In the genomic region with DNA sequence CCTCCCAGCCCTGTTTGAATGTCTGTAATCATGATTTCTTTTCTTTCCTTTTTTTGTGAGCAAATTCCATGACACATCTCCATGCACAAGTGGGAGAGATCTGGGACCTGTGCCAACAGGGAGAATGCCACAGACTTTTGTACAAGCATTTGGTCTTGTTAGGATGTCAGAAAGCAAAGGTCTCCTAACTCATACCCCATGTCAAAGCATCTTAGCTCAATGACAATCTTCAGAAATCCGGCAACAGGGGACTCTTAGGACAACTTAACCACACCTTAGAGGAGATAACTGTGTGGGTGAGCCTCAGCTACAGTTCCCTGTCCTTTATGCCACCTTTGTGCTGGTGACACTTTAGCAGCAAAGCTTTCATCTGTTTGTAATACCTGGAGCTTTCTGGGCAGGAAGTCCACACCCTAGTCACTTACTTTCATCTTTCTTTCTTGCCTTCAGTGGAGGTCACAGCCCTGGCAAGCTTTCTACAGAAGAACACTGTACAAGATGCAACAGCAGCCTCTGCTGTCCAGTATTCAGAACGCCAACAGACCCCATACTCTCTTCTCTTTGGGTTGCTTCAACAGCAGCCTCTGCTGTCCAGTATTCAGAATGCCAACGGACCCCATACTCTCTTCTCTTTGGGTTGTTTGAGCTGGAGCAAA, we compare ENCODE assay signal across 11 mouse cellular contexts.
DNase-seq lines count a peak whose midpoint lies in the region; ATAC-seq and TF ChIP-seq lines count a peak whose summit lies in the region.
"Had no signal": no experiment of that assay in that cellular context is flagged by ENCODE, and none has a peak within 500 bp of the region (broad histone marks: within the 10 kb centered on the region; RNA-seq: fewer than 3 reads in every experiment).

No protein-coding gene starts in this region.

- 72% methylated on average over 3 of the region's 3 CpGs for WGBS in heart, adult 2 months
- WGBS in neural tube, embryonic 13.5 days = 80% methylated on average over 3 of the region's 3 CpGs
- WGBS in kidney, embryonic 16.5 days = 73% methylated on average over 3 of the region's 3 CpGs

- peak; percentile 33 for TF ChIP-seq CTCF in heart, adult 2 months (IDR thresholded peaks at IDR 0.05)
- TF ChIP-seq CTCF in embryonic fibroblast, embryonic 13.5 days (IDR thresholded peaks at IDR 0.05; ENCODE audit: borderline replicate concordance, insufficient read depth, low read length) = no peak

- no peak for DNase-seq in heart, adult 2 months
- DNase-seq in heart, adult 11 months = no peak
- DNase-seq in neural tube, embryonic 10.5 days (ENCODE audit: extremely low spot score, low spot score) = no peak
- DNase-seq in right cerebral cortex, postnatal 14 days = peak; percentile 38
- DNase-seq in urinary bladder, postnatal 10 days (ENCODE audit: low spot score) = no peak

- no peak for TF ChIP-seq POLR2A in heart, adult 2 months (IDR thresholded peaks at IDR 0.05; ENCODE audit: insufficient read depth, low read depth, low read length)
- TF ChIP-seq POLR2A in embryonic fibroblast, embryonic 13.5 days (IDR thresholded peaks at IDR 0.05; ENCODE audit: low read depth, low read length) = no peak

- H3K27ac ChIP-seq in heart, adult 2 months = no peak overlapping the region
- H3K27ac ChIP-seq in neural tube, embryonic 13.5 days (replicated peaks) = no peak overlapping the region
- peak overlapping the region; percentile 23; the same call in 1 of the 2 replicates for H3K27ac ChIP-seq in embryonic fibroblast, embryonic 13.5 days (ENCODE audit: insufficient read depth, low read length)
- H3K27ac ChIP-seq in kidney, embryonic 16.5 days (ENCODE audit: low read length) = no peak overlapping the region
- H3K27ac ChIP-seq: heart, embryonic 13.5 days; limb, embryonic 12.5 days had no signal

- H3K4me3 ChIP-seq in heart, adult 2 months = no peak overlapping the region
- H3K4me3 ChIP-seq in neural tube, embryonic 13.5 days = no peak overlapping the region
- no peak overlapping the region for H3K4me3 ChIP-seq in embryonic fibroblast, embryonic 13.5 days (ENCODE audit: insufficient read depth, low read length)
- no peak overlapping the region for H3K4me3 ChIP-seq in kidney, embryonic 16.5 days (ENCODE audit: low read length)
- H3K4me3 ChIP-seq: heart, embryonic 13.5 days; limb, embryonic 12.5 days; myocyte had no signal

- H3K36me3 ChIP-seq in heart, adult 2 months (ENCODE audit: control insufficient read depth, insufficient read depth, low read length) = no peaks in the 10 kb centered on the region
- no peaks in the 10 kb centered on the region for H3K36me3 ChIP-seq in neural tube, embryonic 13.5 days
- no peaks in the 10 kb centered on the region for H3K36me3 ChIP-seq in kidney, embryonic 16.5 days (ENCODE audit: insufficient read depth, low read length)
- H3K36me3 ChIP-seq: heart, embryonic 13.5 days; limb, embryonic 12.5 days had no signal

- H3K4me2 ChIP-seq in neural tube, embryonic 13.5 days = no peak overlapping the region
- H3K4me2 ChIP-seq in kidney, embryonic 16.5 days (replicated peaks; ENCODE audit: low read depth, low read length) = no peak overlapping the region
- H3K4me2 ChIP-seq: heart, embryonic 13.5 days; limb, embryonic 12.5 days had no signal

- no peaks in the 10 kb centered on the region for H3K27me3 ChIP-seq in heart, adult 2 months (ENCODE audit: control insufficient read depth, insufficient read depth, low read length)
- no peaks in the 10 kb centered on the region for H3K27me3 ChIP-seq in neural tube, embryonic 13.5 days
- no peaks in the 10 kb centered on the region for H3K27me3 ChIP-seq in kidney, embryonic 16.5 days (ENCODE audit: insufficient read depth, low read length)
- H3K27me3 ChIP-seq: heart, embryonic 13.5 days; limb, embryonic 12.5 days had no signal

- intact Hi-C loops in heart, adult 2 months (cut with DNase I) = loop anchor here (5.0 kb wide), 1 partner anchor 38 kb away; no protein-coding TSS in a partner anchor

- no peaks in the 10 kb centered on the region for H3K79me2 ChIP-seq in heart, adult 2 months (replicated peaks; ENCODE audit: control insufficient read depth, insufficient read depth, low read length)

- no peak overlapping the region for H3K9ac ChIP-seq in heart, adult 2 months (ENCODE audit: low read depth, low read length)
- H3K9ac ChIP-seq in neural tube, embryonic 13.5 days = no peak overlapping the region
- H3K9ac ChIP-seq in kidney, embryonic 16.5 days (replicated peaks; ENCODE audit: low read length) = no peak overlapping the region
- H3K9ac ChIP-seq: heart, embryonic 13.5 days; limb, embryonic 12.5 days had no signal

- ATAC-seq in neural tube, embryonic 13.5 days (ENCODE audit: low read depth) = 0 out of 2 replicates have a peak, but pooled peaks have one; percentile 40
- ATAC-seq in kidney, embryonic 16.5 days (ENCODE audit: low FRiP score, low TSS enrichment) = no peak

- H3K9me3 ChIP-seq in neural tube, embryonic 13.5 days = no peaks in the 10 kb centered on the region
- no peaks in the 10 kb centered on the region for H3K9me3 ChIP-seq in kidney, embryonic 16.5 days (ENCODE audit: low read length)
- H3K9me3 ChIP-seq: heart, embryonic 13.5 days; limb, embryonic 12.5 days had no signal

- no peak for TF ChIP-seq EP300 in heart, adult 2 months (IDR thresholded peaks at IDR 0.05; ENCODE audit: insufficient read depth, low read depth, low read length)

- no peaks in the 10 kb centered on the region for H3K4me1 ChIP-seq in heart, adult 2 months (ENCODE audit: control insufficient read depth, insufficient read depth, low read length)
- peaks cover 10% of the 10 kb centered on the region; the same call in 1 of the 2 replicates for H3K4me1 ChIP-seq in neural tube, embryonic 13.5 days (replicated peaks)
- H3K4me1 ChIP-seq in embryonic fibroblast, embryonic 13.5 days (ENCODE audit: control insufficient read depth, insufficient read depth, low read length) = no peaks in the 10 kb centered on the region; the same call in 1 of the 2 replicates
- no peaks in the 10 kb centered on the region for H3K4me1 ChIP-seq in kidney, embryonic 16.5 days (ENCODE audit: insufficient read depth, low read length)
